Mouse (Mus musculus): ENCODE measurements at regions not wholly inside any gene's neighbourhood (a gene's known extent, or its start where the extent isn't known, plus 50 kb on each side); places are given as distances from the start of the nearest gene placed in this dataset.

- TF ChIP-seq CTCF (IDR thresholded peaks at IDR 0.05; ENCODE audit: low read depth) (no peak), EP300 (IDR thresholded peaks at IDR 0.05; ENCODE audit: low read depth) (no peak)
Observed at GRCm38 (mm10) chr8:10871451-10871850, 136.8 kb downstream of the Irs2 start.
